Mouse (Mus musculus): ENCODE data around the gene Pdia3.

DNA sequence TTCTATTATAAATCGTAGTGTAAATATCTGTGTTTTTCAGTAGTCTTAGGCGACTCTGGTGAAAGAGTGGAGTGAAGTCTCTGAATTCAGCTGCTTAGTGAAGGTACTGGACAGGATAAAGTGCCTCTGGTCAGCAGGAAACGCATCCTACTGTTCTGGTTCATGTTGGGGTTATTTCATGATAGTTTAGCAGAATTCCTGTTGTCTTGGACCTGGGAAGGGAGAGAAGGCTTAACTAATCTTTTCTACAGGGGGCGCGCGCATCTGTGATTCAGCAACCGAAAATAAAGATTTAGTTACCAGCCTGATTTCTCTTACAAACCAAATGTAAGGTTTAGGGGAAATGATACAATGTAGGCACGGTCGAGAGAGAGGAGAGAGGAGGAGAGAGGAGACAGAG lies 34.6 kb downstream of the Pdia3 start:
- TF ChIP-seq POLR2A (IDR thresholded peaks at IDR 0.05; ENCODE audit: borderline replicate concordance, extremely low read depth, low read depth, low read length) (no peak), CTCF (IDR thresholded peaks at IDR 0.05; ENCODE audit: insufficient read depth, low read length) (no peak)

All from lung, adult 2 months (tissue).